Mouse (Mus musculus): ENCODE results near the gene Il16. TPM values are rescaled to one million over a fixed set of nuclear protein-coding genes. Genes with fewer than 3 reads are reported as not detected.

The Il16 gene
- total RNA-seq (2023), result 100 to 1,000 TPM; 250 to 270 TPM

GRCm38 (mm10) chr7:83745413-83746106 lies at the start of gene Il16:
Gene Il16, minus strand, starts transcription at chr7:83745726.

DNA sequence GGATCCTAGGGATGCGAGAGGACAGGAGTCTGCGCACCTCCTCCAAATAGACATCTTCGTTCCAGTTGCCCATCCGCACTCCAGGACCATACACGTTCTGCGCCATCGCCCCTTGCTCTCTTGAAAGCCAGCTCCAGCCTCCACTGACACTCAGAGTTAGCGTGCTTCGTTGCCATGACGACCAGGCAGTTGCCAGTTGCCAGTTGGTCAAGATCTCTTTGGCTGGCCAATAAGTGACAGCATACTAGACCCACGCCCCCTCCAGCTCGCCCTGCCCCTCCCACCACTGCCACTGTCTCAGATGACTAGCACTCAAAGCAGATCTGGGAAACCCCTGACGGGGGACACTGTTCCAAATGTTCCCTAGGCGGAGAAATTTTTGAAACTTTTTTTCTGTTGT lies 49.2 kb upstream of the Il16 start, which contains the start of gene Cfap161:
TSS of gene Cfap161 (minus strand) at position 176 of the 400 bp plus-strand sequence.

GRCm38 (mm10) chr7:83631828-83632681 lies 113.5 kb downstream of the Il16 start, which contains the start of gene Stard5:
Gene Stard5, plus strand, starts transcription at chr7:83631959.

Other genes with a start within 250 kb of the Il16 start
- under 1 TPM; 0.11 to 0.42 TPM for gene Tmc3, start 160.8 kb downstream of the Il16 start, total RNA-seq (2023)
- 10 to 100 TPM; 20.1 to 21.6 TPM for gene Stard5, start 113.8 kb downstream of the Il16 start, total RNA-seq (2023)
- under 1 TPM in 1 of 2 experiments, not detected in 1; 0.76 TPM for gene Cfap161, start 49.2 kb upstream of the Il16 start, total RNA-seq (2023)
- 10 to 100 TPM; 16.9 to 17.3 TPM for gene Tlnrd1, start 138.6 kb upstream of the Il16 start, total RNA-seq (2023)
- gene Mesd, start 138.7 kb upstream of the Il16 start, total RNA-seq (2023), result 10 to 100 TPM; 15.7 to 21.3 TPM

Measured in neutrophil, adult 59 days (primary cell).